Mouse (Mus musculus): ENCODE results near the gene Npy5r. TPM values are rescaled to one million over a fixed set of nuclear protein-coding genes. Genes with fewer than 3 reads are reported as not detected.

The Npy5r gene
- polyA plus RNA-seq, 1 experiment from 2014 or later, result 0.37 TPM

DNA sequence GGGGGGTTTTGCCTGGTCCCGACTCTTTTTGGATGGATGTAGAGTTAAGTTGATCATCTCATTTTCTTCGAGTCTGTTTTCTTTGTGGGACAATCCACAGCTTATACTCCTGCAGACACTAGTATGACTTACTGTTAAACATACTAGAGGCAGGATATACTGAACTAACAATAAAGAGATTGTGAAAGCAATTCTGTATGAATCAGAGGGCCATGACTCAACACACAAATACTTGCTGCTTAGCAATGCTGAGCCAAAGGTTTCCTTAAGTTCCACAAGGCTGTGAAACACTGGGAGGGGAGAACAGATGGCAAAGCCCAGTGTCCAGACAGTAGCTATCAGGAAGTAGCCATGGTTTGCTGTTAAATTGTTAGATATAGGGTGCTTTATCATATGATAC is 6.7 kb downstream of the Npy5r start:
- Histone ChIP-seq H3K9ac (replicated peaks) (no peak overlapping the region), H3K27me3 (peaks cover 3% of the 10 kb centered on the region), H3K4me2 (replicated peaks) (no peak overlapping the region), H3K36me3 (no peaks in the 10 kb centered on the region), H3K27ac (replicated peaks) (no peak overlapping the region), H3K9me3 (no peaks in the 10 kb centered on the region), H3K4me1 (no peaks in the 10 kb centered on the region), H3K4me3 (no peak overlapping the region)
- 82% methylated on average over 2 of the region's 2 CpGs for WGBS
- no peak for ATAC-seq (ENCODE audit: low FRiP score, low read depth)

DNA sequence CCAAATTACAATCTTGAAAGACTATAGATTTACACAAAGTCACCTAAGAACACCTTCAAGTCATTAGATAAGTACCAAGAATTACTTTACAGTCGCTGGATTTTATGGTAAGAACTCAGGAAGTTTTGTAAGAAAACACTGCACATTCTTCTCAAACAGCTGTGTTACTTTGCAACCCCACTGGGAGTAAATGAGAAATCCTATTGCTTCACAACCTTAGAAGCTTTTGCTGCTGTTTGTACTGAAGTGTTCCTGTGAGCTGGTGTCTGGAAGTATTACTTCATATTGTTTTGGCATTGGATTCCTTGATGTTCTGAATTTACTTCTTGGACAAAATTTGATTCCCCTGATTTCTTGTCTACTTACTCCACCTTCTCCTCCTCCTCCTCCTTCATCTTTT is 57.2 kb downstream of the Npy5r start:
- Histone ChIP-seq H3K4me3 (no peak overlapping the region), H3K27me3 (no peaks in the 10 kb centered on the region), H3K27ac (replicated peaks) (no peak overlapping the region), H3K9me3 (peaks cover 3% of the 10 kb centered on the region; the same call in 1 of the 2 replicates), H3K4me1 (no peaks in the 10 kb centered on the region), H3K36me3 (no peaks in the 10 kb centered on the region), H3K4me2 (replicated peaks) (no peak overlapping the region), H3K9ac (replicated peaks) (no peak overlapping the region)
- ATAC-seq (ENCODE audit: low FRiP score, low read depth), result no peak
- 76% methylated on average over 1 of the region's 1 CpGs for WGBS

Other genes starting within 250 kb of the Npy5r start
- gene Tma16, start 201.6 kb downstream of the Npy5r start, polyA plus RNA-seq (2016; fragmentation: Nextera tagmentation; extraction: Ambion mirVana), result 14.2 and 15.8 TPM in 2 replicates
- gene Tktl2, start 176.4 kb downstream of the Npy5r start, polyA plus RNA-seq (2016; fragmentation: Nextera tagmentation; extraction: Ambion mirVana), result 0.06 TPM in 1 of 2 replicates, not detected in the other
- 1.7 and 2.6 TPM in 2 replicates for gene Npy1r, start 9.1 kb upstream of the Npy5r start, polyA plus RNA-seq (2016; fragmentation: Nextera tagmentation; extraction: Ambion mirVana)
- 2.7 and 4.2 TPM in 2 replicates for gene Naf1, start 172.1 kb upstream of the Npy5r start, polyA plus RNA-seq (2016; fragmentation: Nextera tagmentation; extraction: Ambion mirVana)

All from midbrain, embryonic 12.5 days (tissue).